10 mouse cellular contexts compared by ENCODE assay signal in genomic region chr7:71383341-71384130, GRCm38 (mm10). TPM values are rescaled to one million over a fixed set of nuclear protein-coding genes. Genes with fewer than 3 reads are reported as not detected.
DNase-seq lines count a peak whose midpoint lies in the region; ATAC-seq lines count a peak whose summit lies in the region.
"Had no signal": no experiment of that assay in that cellular context is flagged by ENCODE, and none has a peak within 500 bp of the region (broad histone marks: within the 10 kb centered on the region; RNA-seq: fewer than 3 reads in every experiment).

No protein-coding gene starts in this region.

- no peaks in the 10 kb centered on the region for H3K36me3 ChIP-seq in embryonic facial prominence, embryonic 15.5 days

- H3K27ac ChIP-seq in embryonic facial prominence, embryonic 15.5 days (replicated peaks) = no peak overlapping the region; the same call in 1 of the 2 replicates

- peak; percentile 2 to 3 for DNase-seq in cerebellum, postnatal 36 days
- no peak for DNase-seq in cerebellum, adult 9-11 months
- peak; percentile 23 for DNase-seq in heart, postnatal 25 days (ENCODE audit: low spot score)
- DNase-seq in layer of hippocampus, postnatal 10 days (ENCODE audit: low spot score in 2 of 2) = peak; percentile 34 to 46
- DNase-seq in lung, postnatal 10 days = peak; percentile 80
- DNase-seq in right cerebral cortex, postnatal 36 days (ENCODE audit: low spot score in 2 of 2) = peak; percentile 2 to 14

- no peaks in the 10 kb centered on the region for H3K27me3 ChIP-seq in embryonic facial prominence, embryonic 15.5 days
- H3K27me3 ChIP-seq: megakaryocyte, embryonic 14.5 days had no signal

- H3K4me2 ChIP-seq in embryonic facial prominence, embryonic 15.5 days (replicated peaks) = peak overlapping the region; percentile 32

- no peak overlapping the region for H3K4me3 ChIP-seq in embryonic facial prominence, embryonic 15.5 days (replicated peaks)
- H3K4me3 ChIP-seq: megakaryocyte, embryonic 14.5 days had no signal

- no peak overlapping the region for H3K9ac ChIP-seq in embryonic facial prominence, embryonic 15.5 days

- no peak for ATAC-seq in embryonic facial prominence, embryonic 15.5 days (ENCODE audit: insufficient number of reproducible peaks, low FRiP score, low TSS enrichment, low read depth)
- no peak for ATAC-seq in monocyte, adult 5-6 weeks (replicated peaks; ENCODE audit: insufficient number of reproducible peaks, low FRiP score, low TSS enrichment, poor library complexity, severe bottlenecking)

- 31% methylated on average over 20 of the region's 20 CpGs for WGBS in embryonic facial prominence, embryonic 15.5 days

- intact Hi-C loops in heart, postnatal 25 days (cut with DNase I) = loop anchor here (5.0 to 10.0 kb wide), 3 partner anchors 321 to 1019 kb away; partner anchors contain the start of gene Nr2f2

- peaks cover 12% of the 10 kb centered on the region; the same call in 1 of the 2 replicates for H3K4me1 ChIP-seq in embryonic facial prominence, embryonic 15.5 days

- H3K9me3 ChIP-seq in embryonic facial prominence, embryonic 15.5 days (replicated peaks) = no peaks in the 10 kb centered on the region
- H3K9me3 ChIP-seq: megakaryocyte, embryonic 14.5 days had no signal

RNA-seq across cellular contexts. Expression of gene Gm10295, which starts 32.3 kb away (rescaled TPM):
- polyA plus RNA-seq in embryonic facial prominence, embryonic 15.5 days (2015; fragmentation: Nextera tagmentation; extraction: Ambion mirVana) = not detected in 2 replicates
- total RNA-seq in heart, postnatal 25 days (2021) = not detected
- total RNA-seq in layer of hippocampus, postnatal 10 days (2021) = not detected
- total RNA-seq in monocyte, adult 5-6 weeks (2017) = not detected in 3 replicates
- polyA plus RNA-seq: cerebellum, adult 2 months had no signal
